Mouse (Mus musculus) lung, postnatal 36 days (tissue): ENCODE results near the gene Esyt1.

Experiments
- DNase-seq: peaks from one replicate; pipeline ENCODE4 v3.0.0; 2022; ENCODE audit warnings: mixed read lengths

Esyt1 gene

DNA sequence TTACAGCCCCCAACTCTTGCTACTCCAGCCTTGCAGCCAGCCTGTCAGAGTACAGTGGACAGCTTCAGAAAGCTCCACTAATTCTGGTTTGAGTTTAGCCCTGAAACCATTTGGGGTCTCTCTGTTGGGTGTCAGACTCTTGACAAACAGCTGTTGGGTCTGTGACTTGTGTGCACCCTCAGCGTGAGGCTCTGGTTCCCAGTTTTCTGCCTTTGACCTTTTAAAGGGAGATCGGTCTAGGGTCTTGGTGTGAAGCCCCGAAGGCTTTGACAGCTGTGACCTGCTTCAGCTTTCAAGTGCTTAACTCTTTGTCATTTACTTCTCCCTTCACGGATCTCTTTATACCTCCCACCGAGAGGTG is 65.4 kb downstream of the Esyt1 start:
- no peak for DNase-seq
